Mouse (Mus musculus) CH12.LX (cell line): ENCODE results near the gene Prkn.

ENCODE experiments used
- CTCF ChIP-seq, 2 experiments: IDR thresholded peaks in 1 of 2; conservative IDR thresholded peaks in 1 of 2; 2 replicates each; pipeline ENCODE4 v1.5.1; 2011 to 2012; ENCODE audit warnings: low read depth in 2 of 2, low read length in 2 of 2, improper control_type of control experiment in 1 of 2, inconsistent platforms in 1 of 2, mild to moderate bottlenecking in 1 of 2, moderate library complexity in 1 of 2
- ELF1 ChIP-seq: IDR thresholded peaks from 2 replicates; pipeline ENCODE4 v1.6.1; 2014; ENCODE audit warnings: low read depth, mild to moderate bottlenecking, inconsistent platforms, low read length, improper control_type of control experiment
- EP300 ChIP-seq: IDR thresholded peaks from 2 replicates; pipeline ENCODE4 v1.6.1; 2011; ENCODE audit warnings: low read length, improper control_type of control experiment
- MAFK ChIP-seq: IDR thresholded peaks from 2 replicates; pipeline ENCODE4 v1.6.1; 2011; ENCODE audit warnings: low read length, improper control_type of control experiment; ENCODE audit not compliant: insufficient replicate concordance
- POLR2A ChIP-seq: IDR thresholded peaks from 2 replicates; pipeline ENCODE4 v1.6.1; 2011; ENCODE audit warnings: low read depth, mild to moderate bottlenecking, improper control_type of control experiment, low read length
- POLR2AphosphoS2 ChIP-seq: IDR thresholded peaks from 2 replicates; pipeline ENCODE4 v1.6.1; 2011; ENCODE audit warnings: low read depth, low read length, improper control_type of control experiment
- RAD21 ChIP-seq: IDR thresholded peaks from 2 replicates; pipeline ENCODE4 v1.6.1; 2011; ENCODE audit warnings: low read depth, mild to moderate bottlenecking, low read length, improper control_type of control experiment, moderate library complexity
- USF1 ChIP-seq: IDR thresholded peaks from 2 replicates; pipeline ENCODE4 v1.6.1; 2014; ENCODE audit warnings: low read depth, mild to moderate bottlenecking, inconsistent platforms, low read length, improper control_type of control experiment

DNA sequence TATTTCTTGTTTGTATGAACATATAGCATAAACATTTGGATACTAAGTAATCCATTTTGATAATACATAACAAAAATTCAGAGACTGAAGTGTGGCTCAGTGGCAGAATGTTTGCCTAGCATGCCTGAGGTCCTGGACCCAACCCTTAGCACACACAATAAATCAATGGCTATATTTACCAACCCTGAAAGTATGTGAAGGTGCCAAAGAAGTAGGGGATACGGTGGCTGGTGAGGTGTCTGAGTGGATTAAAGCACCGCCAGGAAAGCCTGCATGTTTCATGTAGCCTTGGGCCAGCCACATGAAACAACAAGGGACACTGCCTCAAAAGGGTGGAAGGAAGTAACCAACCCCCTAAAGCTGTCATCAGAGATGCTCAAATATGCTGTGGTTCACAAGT is 192.2 kb downstream of the Prkn start:
- TF ChIP-seq MAFK (no peak), USF1 (no peak), POLR2A (no peak), POLR2AphosphoS2 (no peak), RAD21 (no peak), ELF1 (no peak), CTCF (conservative IDR thresholded peaks at IDR 0.05 in 1 of 2, IDR thresholded peaks at IDR 0.05 in 1 of 2; ENCODE audit: low read depth in 2 of 2, low read length in 2 of 2) (no peak), EP300 (no peak)
